Mouse (Mus musculus) gastrocnemius, postnatal 25 days (tissue): Measurements from ENCODE around the gene Prss8. TPM values are rescaled to one million over a fixed set of nuclear protein-coding genes. Genes with fewer than 3 reads are reported as not detected.
A peak's percentile ranks its signal among the peaks of the same experiment; 100 is the strongest.
"Not testable (repeated sequence)": the region's sequence is repeated elsewhere in the genome, so short reads cannot be mapped to it uniquely, and the experiment has no call there.

Experiments
- DNase-seq: peaks from one replicate; pipeline ENCODE4 v3.0.0; 2022
- long read RNA-seq, 2 experiments: library from polyadenylated mRNA; stranded (forward); transcript quantifications; one replicate each; pipeline ENCODE4 v2.0.0; 2021
- total RNA-seq, 2 experiments: library from RNA; stranded (reverse); gene quantifications; 1 replicate in 1 of 2; 2 replicates in 1 of 2; pipeline ENCODE4 v1.2.3; 2021

The Prss8 gene
- total RNA-seq = not detected
- long read RNA-seq, experiment 1 = 0 reads
- long read RNA-seq, experiment 2 = 0 reads

DNA sequence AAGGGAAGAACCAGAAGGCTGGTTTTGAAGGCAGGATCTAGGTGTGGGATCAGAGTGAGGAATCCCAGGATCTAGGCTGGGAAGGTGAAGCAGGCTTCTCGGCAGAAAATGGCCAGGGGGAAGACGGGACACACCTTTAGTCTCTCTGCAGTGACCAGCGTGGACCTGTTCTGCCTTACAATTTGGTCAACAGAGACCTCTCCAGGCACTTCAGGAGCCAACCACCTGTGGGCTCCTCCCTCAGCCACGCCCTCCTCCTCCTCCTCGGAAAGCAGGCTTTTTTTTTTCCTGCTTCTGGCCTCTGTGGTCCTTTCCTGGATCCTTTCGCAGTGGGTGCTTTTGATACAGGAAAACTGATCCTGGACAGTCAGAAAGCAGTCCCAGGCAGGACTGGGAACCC, at the start of gene Prss8:
Prss8 (minus strand) TSS at position 182 of the 400 bp plus-strand sequence.
- no peak for DNase-seq

GRCm38 (mm10) chr7:127978856-127979255, 49.0 kb upstream of the Prss8 start:
- DNase-seq = no peak

- DNase-seq = peak; percentile 15
Measured at GRCm38 (mm10) chr7:127974413-127974930, 44.6 kb upstream of the Prss8 start.

DNA sequence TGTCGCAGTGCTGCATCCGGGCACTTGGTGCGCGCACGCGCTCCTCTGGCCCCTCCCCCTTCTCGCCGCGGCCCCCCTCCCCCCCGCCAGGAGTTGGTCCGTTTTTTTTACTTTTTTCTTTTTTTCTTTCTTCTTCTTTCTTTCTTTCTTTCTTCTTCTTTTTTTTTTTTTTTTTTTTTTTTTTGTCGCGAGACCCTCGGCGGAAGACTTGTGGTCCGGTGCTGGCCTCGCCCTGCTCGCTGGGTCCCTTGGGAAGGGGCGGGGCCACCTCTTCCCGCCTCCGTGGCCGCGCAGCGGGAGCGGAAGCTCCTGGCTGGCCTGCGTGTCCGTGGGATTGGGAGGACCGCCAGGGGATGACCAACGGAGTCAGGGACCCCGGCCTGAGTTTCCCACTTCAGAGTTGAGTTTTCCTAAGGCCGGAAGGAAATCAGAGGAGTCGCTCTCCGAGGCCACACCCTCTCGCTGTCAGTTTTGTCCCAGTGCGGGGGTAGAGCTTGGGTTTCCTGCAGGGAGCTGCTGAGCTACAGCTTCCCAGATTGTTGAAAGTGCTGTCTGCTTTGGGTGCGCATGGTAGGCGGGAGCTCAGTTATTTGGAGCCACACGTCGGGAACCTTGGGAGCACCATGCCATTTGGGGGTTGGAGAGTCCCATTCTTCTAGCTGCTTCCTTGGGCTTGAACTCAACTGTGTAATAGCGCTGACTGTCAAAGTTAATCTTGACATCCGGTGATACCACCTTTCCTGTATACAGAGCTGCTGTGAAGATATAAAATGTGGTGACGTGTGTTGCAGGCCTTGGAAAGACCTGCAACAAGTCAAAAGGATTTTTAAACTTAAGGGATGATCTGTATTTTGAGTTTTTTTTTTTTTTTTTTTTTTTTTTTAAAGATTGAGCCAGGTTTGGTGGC, 38.3 kb upstream of the Prss8 start:
- peak; percentile 80 for DNase-seq

- peak; percentile 91 for DNase-seq
Measured at GRCm38 (mm10) chr7:127967004-127967921, 37.4 kb upstream of the Prss8 start, which contains the start of gene Fus. Fus (plus strand) TSS chr7:127967457.

DNA sequence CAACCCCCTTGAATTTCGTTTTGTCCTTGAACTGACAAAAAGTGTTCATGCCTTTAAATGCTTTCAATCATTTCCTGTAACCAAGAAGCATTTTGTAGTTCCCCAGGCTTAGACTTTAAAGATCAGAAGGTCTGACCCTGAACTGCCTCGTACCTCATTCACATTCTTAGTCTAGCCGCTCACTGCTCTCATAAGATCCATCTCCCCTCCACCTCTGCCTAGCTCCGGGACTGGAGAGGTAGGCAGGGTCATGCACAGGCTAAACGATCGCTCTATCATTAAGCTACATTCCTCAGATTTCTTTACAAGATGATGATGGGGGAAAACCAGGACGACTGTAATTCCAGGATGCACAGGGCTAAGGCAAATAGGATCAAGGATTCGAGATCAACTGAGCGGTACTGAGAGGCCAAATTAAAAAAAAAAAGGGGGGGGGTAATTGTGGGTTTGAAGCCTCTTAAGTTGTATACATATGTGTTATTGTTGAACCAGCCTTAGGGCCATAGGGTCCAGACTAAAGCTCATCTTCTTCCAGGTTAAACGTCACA, 36.5 kb upstream of the Prss8 start:
- DNase-seq = no peak

GRCm38 (mm10) chr7:127959364-127959763, 29.5 kb upstream of the Prss8 start:
- no peak for DNase-seq

GRCm38 (mm10) chr7:127952864-127953581, 23.1 kb upstream of the Prss8 start:
- DNase-seq = no peak

- no peak for DNase-seq
Measured at GRCm38 (mm10) chr7:127946470-127947023, 16.6 kb upstream of the Prss8 start, which contains the start of gene Prss36. Prss36 (minus strand) TSS chr7:127946725.

GRCm38 (mm10) chr7:127944614-127945013, 14.7 kb upstream of the Prss8 start:
- DNase-seq = no peak

DNA sequence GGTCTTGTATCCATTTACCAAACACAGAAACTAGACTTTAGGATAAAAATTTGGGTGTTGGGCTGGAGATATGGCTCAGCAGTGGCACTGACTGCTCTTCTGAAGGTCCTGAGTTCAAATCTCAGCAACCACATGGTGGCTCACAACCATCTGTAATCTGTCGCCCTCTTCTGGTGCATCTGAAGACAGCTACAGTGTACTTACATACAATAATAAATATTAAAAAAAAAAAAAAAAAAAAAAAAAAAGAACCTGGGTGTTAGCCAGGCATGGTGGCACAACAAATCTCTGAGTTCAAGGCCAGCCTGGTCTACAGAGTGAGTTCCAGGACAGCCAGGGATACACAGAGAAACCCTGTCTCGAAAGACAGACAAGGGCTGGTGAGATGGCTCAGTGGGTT, 12.2 kb upstream of the Prss8 start:
- not testable (repeated sequence) for DNase-seq

DNA sequence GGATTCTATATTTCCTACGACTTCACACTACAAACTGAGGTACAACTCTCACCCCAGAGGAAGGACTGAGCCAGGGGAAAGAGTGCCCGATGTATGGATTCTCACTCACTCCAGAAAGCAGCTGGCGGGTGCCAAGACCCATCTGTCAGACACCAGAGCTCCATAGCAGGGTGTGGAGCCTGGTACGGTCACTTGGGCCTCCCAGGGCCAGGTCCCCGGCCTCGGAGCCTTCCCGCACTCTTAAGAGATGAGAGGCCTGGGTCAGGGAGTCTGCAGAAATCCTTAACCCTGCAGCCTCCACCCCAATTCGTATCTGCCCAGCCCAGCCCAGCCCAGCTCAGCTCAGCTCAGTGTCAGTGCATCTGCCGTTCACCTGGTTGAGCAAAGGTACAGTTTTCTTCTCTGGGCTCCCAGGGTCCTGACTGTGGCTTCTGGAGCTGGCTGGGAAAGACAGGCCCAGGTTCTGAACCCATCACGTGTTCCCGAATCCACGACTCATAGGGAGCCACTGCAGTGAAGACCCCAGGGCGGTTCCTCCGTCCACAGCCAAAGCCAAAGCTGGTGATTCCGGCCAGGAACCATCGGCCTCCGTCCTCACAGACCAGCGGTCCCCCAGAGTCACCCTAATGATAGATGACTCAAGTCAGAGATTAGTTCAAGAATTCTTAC, 6.4 kb upstream of the Prss8 start:
- no peak for DNase-seq

GRCm38 (mm10) chr7:127935748-127936159, 5.8 kb upstream of the Prss8 start:
- DNase-seq = no peak

GRCm38 (mm10) chr7:127935028-127935722, 5.3 kb upstream of the Prss8 start:
- peak; percentile 96 for DNase-seq

- DNase-seq = no peak
Measured at GRCm38 (mm10) chr7:127934075-127934474, 4.2 kb upstream of the Prss8 start.

- DNase-seq = no peak
Measured at GRCm38 (mm10) chr7:127932273-127933031, 2.5 kb upstream of the Prss8 start.

DNA sequence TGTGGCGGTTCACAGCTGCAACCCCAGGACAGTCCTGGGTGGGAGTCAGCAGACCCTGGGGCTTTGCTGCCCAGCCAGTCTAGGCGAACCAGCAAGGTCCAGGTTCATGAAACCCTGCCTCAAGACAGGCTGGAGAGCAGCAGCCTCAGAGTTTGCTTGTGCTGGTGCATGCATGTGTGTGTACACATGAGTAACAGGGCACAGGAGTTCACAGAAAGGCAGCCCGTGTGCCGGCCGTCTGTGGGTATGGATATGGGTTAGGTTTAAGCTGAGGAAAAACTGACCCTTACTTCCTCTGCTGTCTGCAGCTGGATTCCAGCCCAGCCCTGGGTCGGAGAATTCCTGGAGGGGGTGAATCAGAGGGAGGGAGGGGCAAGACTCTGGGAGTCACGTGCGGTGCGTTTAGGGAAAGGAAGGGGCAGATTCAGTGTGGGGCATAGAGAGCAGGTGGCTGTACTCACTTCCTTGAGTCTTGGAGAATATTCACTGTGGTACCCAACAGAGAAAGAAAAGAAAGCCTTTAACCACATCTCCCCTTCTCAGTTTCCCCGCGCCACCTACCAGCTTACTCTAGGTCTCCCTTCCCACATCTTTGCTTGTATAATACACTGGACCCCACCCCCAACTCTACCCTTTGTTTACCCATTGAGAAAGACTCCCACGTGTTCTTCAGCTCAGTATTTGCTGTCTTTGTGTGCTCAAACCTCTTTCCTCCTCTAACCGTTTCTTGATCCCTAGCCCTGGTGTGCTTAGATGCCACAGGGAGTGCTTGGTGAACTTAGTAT, 1.6 kb upstream of the Prss8 start:
- no peak for DNase-seq

DNA sequence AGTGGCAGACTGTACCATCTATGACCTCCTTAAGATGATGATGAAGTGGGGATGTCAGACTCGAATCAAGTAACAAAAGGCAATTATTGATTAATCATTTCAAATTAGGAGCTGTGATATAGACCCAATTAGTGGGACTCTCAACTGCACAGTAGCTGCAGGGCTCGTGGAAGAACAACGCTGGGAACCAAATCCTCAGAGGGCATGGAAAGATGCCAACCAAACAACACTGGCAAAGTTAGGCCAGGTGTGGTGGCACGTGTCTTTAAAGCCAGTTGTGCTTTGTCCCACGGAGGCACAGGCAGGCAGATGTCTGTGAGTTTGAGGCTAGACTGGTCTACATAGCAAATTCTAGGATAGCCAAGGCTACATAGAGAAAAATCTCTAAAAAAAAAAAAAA, 732 bp upstream of the Prss8 start:
- no peak for DNase-seq
